ENCODE assay signal across 29 mouse cellular contexts in the genomic region with DNA sequence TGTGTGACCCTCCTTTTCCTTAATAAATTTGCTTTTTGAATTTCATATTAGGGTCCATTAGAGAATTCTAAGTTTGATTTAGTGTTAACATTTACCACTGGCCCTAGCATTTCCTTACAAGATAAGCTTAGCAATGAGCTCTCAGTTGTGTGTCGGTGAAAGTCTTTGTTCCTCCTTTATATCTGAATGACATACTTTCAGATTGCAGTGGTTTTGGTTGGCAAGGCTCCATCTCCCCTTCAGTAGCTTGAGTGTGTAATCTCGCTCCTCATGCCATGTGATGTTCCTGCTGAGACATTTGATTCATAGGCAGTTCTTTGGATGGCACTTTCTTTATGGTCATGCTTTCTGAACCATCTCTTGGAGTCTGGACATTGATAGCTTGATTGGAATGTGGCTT. TPM values are rescaled to one million over a fixed set of nuclear protein-coding genes. Genes with fewer than 3 reads are reported as not detected.
DNase-seq lines count a peak whose midpoint lies in the region; ATAC-seq lines count a peak whose summit lies in the region.
"Had no signal": no experiment of that assay in that cellular context is flagged by ENCODE, and none has a peak within 500 bp of the region (broad histone marks: within the 10 kb centered on the region; RNA-seq: fewer than 3 reads in every experiment).

No protein-coding gene starts in this region.

- DNase-seq in lung, adult 18-20 months = peak; percentile 7 to 9
- no peak for DNase-seq in lung, postnatal 25 days (ENCODE audit: low spot score)
- DNase-seq in lung, postnatal 36 days = peak; percentile 23
- peak; percentile 12 for DNase-seq in splenic B cell, adult 2 months (ENCODE audit: low read depth, low spot score)
- no peak for DNase-seq in gastrocnemius, postnatal 25 days
- DNase-seq: adrenal gland, adult 2 months; adrenal gland, postnatal 25 days; cerebellum, adult 18-20 months; cerebellum, postnatal 14 days; embryo, embryonic 11 days; gastrocnemius, postnatal 10 days; heart, postnatal 36 days had no signal

- H3K4me3 ChIP-seq in heart, embryonic 11.5 days (ENCODE audit: low read depth, low read length) = no peak overlapping the region
- no peak overlapping the region for H3K4me3 ChIP-seq in forebrain, embryonic 12.5 days (replicated peaks)
- H3K4me3 ChIP-seq: embryonic facial prominence, embryonic 15.5 days; erythroblast, embryonic 14.5 days; forebrain, embryonic 10.5 days; heart, embryonic 13.5 days; hindbrain, embryonic 12.5 days had no signal

- H3K9me3 ChIP-seq in heart, embryonic 11.5 days (replicated peaks; ENCODE audit: control insufficient read depth, low read length) = no peaks in the 10 kb centered on the region
- no peaks in the 10 kb centered on the region for H3K9me3 ChIP-seq in forebrain, embryonic 12.5 days
- H3K9me3 ChIP-seq: embryonic facial prominence, embryonic 15.5 days; forebrain, embryonic 10.5 days; heart, embryonic 13.5 days; hindbrain, embryonic 12.5 days had no signal

- no peaks in the 10 kb centered on the region for H3K36me3 ChIP-seq in splenic B cell, adult 2 months (ENCODE audit: control insufficient read depth, insufficient read depth, low read length, poor library complexity, severe bottlenecking)
- no peaks in the 10 kb centered on the region for H3K36me3 ChIP-seq in heart, embryonic 11.5 days (ENCODE audit: control insufficient read depth, insufficient read depth, low read length)
- no peaks in the 10 kb centered on the region for H3K36me3 ChIP-seq in forebrain, embryonic 12.5 days (replicated peaks)
- H3K36me3 ChIP-seq: embryonic facial prominence, embryonic 15.5 days; forebrain, embryonic 10.5 days; heart, embryonic 13.5 days; hindbrain, embryonic 12.5 days had no signal

- 0 out of 2 replicates have a peak, but pooled peaks cover 2% of the 10 kb centered on the region for H3K4me1 ChIP-seq in heart, embryonic 11.5 days (ENCODE audit: control insufficient read depth, insufficient read depth, low read length)
- H3K4me1 ChIP-seq in forebrain, embryonic 12.5 days = no peaks in the 10 kb centered on the region
- H3K4me1 ChIP-seq: embryonic facial prominence, embryonic 15.5 days; forebrain, embryonic 10.5 days; heart, embryonic 13.5 days; hindbrain, embryonic 12.5 days had no signal

- no peak overlapping the region for H3K9ac ChIP-seq in heart, embryonic 11.5 days (ENCODE audit: low read depth, low read length)
- no peak overlapping the region for H3K9ac ChIP-seq in forebrain, embryonic 12.5 days
- H3K9ac ChIP-seq: embryonic facial prominence, embryonic 15.5 days; heart, embryonic 13.5 days; hindbrain, embryonic 12.5 days had no signal

- peak; percentile 87 for ATAC-seq in granulocyte monocyte progenitor cell, adult 5-6 weeks (replicated peaks; ENCODE audit: poor library complexity, severe bottlenecking)
- no peak for ATAC-seq in heart, embryonic 11.5 days (replicated peaks; ENCODE audit: insufficient number of reproducible peaks, low FRiP score, low TSS enrichment)
- no peak for ATAC-seq in forebrain, embryonic 12.5 days (ENCODE audit: low FRiP score)
- ATAC-seq: forebrain, embryonic 16.5 days; hindbrain, embryonic 16.5 days; inflammation-experienced regulatory T-cells, adult 6 months had no signal

- 42% methylated on average over 2 of the region's 2 CpGs for WGBS in heart, embryonic 11.5 days (ENCODE audit: insufficient replicate concordance)
- 88% methylated on average over 2 of the region's 2 CpGs for WGBS in forebrain, embryonic 12.5 days

- H3K27me3 ChIP-seq in splenic B cell, adult 2 months (ENCODE audit: control insufficient read depth, insufficient read depth, low read length, poor library complexity, severe bottlenecking) = no peaks in the 10 kb centered on the region
- no peaks in the 10 kb centered on the region for H3K27me3 ChIP-seq in heart, embryonic 11.5 days (ENCODE audit: control insufficient read depth, insufficient read depth, low read length)
- no peaks in the 10 kb centered on the region for H3K27me3 ChIP-seq in forebrain, embryonic 12.5 days
- H3K27me3 ChIP-seq: embryonic facial prominence, embryonic 15.5 days; heart, embryonic 13.5 days; hindbrain, embryonic 12.5 days had no signal

- H3K27ac ChIP-seq in heart, embryonic 11.5 days (ENCODE audit: low read depth, low read length) = no peak overlapping the region
- no peak overlapping the region for H3K27ac ChIP-seq in forebrain, embryonic 12.5 days
- H3K27ac ChIP-seq: embryonic facial prominence, embryonic 15.5 days; forebrain, embryonic 10.5 days; heart, embryonic 13.5 days; hindbrain, embryonic 12.5 days had no signal

- no peak overlapping the region for H3K4me2 ChIP-seq in heart, embryonic 11.5 days
- no peak overlapping the region for H3K4me2 ChIP-seq in forebrain, embryonic 12.5 days
- H3K4me2 ChIP-seq: embryonic facial prominence, embryonic 15.5 days; heart, embryonic 13.5 days; hindbrain, embryonic 12.5 days had no signal

RNA-seq across cellular contexts. Expression of a gene that starts 7.4 kb away (rescaled TPM):
- total RNA-seq in granulocyte monocyte progenitor cell, adult 5-6 weeks (2014; fragmentation: Nextera tagmentation) = not detected in 2 replicates
- total RNA-seq in granulocyte monocyte progenitor cell, adult 5-6 weeks (2017) = not detected in 2 replicates
- total RNA-seq in gastrocnemius, postnatal 25 days (2021) = not detected
- not detected in 2 replicates for polyA plus RNA-seq in heart, embryonic 11.5 days (2014; fragmentation: Nextera tagmentation; extraction: Ambion mirVana)
- polyA plus RNA-seq in forebrain, embryonic 12.5 days (2016; fragmentation: Nextera tagmentation; extraction: Ambion mirVana) = not detected in 2 replicates
- total RNA-seq: adrenal gland, adult 2 months; adrenal gland, postnatal 25 days; gastrocnemius, postnatal 10 days; heart, adult 8-10 months; heart, postnatal 36 days had no signal
- polyA plus RNA-seq: adrenal gland, adult 2 months; C2C12; embryonic facial prominence, embryonic 11.5 days; embryonic facial prominence, embryonic 15.5 days; erythroblast, embryonic 14.5 days; forebrain, embryonic 10.5 days; forebrain, embryonic 16.5 days; frontal cortex, adult 2 months; gonadal fat pad, adult 2 months; heart, embryonic 13.5 days; heart, postnatal 0 days; hindbrain, embryonic 16.5 days; inflammation-experienced regulatory T-cells, adult 6 months had no signal

Comparison
In these comparisons a context has a peak if more than half of its experiments do, and no peak if none do; other contexts are left out.
1. DNase-seq: peak in lung, adult 18-20 months (2 of 2), lung, postnatal 36 days (single experiment) and splenic B cell, adult 2 months (single experiment); none in lung, postnatal 25 days (single experiment) and gastrocnemius, postnatal 25 days (single experiment).